Mouse (Mus musculus) brown adipose tissue, adult 24 weeks (tissue): ENCODE measurements around the gene Sec14l3. TPM values are rescaled to one million over a fixed set of nuclear protein-coding genes. Genes with fewer than 3 reads are reported as not detected.

Experiments used
- H3K27ac ChIP-seq: fragments of 200-500 bp; replicated peaks from 2 replicates; pipeline ENCODE4 v1.5.1; 2012; ENCODE audit warnings: low read depth, mild to moderate bottlenecking, low read length
- H3K4me1 ChIP-seq: fragments of 200-500 bp; 2 replicates; pipeline ENCODE4 v1.6.1; 2012; ENCODE audit warnings: low read length, mixed read lengths; ENCODE audit not compliant: control insufficient read depth, insufficient read depth, insufficient read length
- H3K4me3 ChIP-seq: fragments of 200-500 bp; 2 replicates; pipeline ENCODE4 v1.5.1; 2012; ENCODE audit warnings: low read depth, mild to moderate bottlenecking, low read length, moderate library complexity; ENCODE audit not compliant: insufficient read depth
- polyA plus RNA-seq: library from polyadenylated mRNA; stranded (reverse); fragments of >200 nt; gene quantifications from 2 replicates; pipeline ENCODE4 v1.2.4, GENCODE M21; 2012; ENCODE audit not compliant: missing spikeins, insufficient read depth, insufficient read length

Gene Sec14l3
- polyA plus RNA-seq, 1 experiment, result not detected

DNA sequence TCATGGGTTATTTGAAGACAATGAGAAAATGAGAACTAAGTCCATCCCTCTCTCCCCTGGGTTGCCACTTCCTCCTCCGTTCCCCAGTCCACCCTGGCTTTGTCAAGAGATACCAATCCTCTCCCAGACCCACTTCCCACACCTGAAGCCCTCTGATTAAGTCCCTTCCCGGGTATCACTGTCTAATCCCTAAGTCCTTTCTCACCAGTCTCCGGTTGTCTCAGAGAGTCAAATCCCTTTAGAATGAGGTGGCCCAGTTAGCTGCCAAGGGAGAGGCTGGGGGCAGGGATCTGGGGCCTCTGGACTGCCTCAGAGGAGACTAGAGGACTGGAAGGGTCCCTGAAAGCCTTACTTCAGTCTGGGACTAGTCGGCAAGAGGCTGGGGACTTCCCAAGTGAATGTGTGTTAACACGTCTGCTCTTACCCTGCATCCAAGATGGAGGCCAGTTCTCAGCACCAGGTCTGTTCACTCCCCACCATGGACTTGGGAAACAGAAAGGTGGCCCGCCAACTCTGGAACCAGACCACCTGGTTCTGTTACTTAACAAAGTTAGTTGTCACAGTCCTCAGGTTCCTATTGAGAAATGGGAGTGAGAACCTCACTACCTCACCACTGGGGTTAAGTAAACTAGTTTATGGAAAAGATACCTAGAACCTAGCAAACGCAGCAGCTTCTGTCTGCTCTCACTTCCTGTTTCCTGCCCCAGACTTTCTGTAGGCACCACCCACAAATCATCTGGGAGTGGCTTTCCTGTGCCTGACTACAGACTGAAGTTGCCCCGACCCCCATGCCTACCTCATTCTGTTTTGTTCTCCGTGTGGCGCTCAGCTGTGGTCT, 58.3 kb downstream of the Sec14l3 start, which contains the start of gene Sec14l2:
Sec14l2 (minus strand) TSS at position 674 of the 838 bp plus-strand sequence.
- Histone ChIP-seq H3K4me1 (0 out of 2 replicates have a peak, but pooled peaks cover 2% of the 10 kb centered on the region), H3K27ac (no peak within 1 kb of the TSS), H3K4me3 (no peak within 1 kb of the TSS)

GRCm38 (mm10) chr11:4123922-4124321, 59.3 kb downstream of the Sec14l3 start:
- H3K4me3 ChIP-seq, result no peak overlapping the region
- H3K27ac ChIP-seq, result no peak overlapping the region
- no peaks in the 10 kb centered on the region for H3K4me1 ChIP-seq

DNA sequence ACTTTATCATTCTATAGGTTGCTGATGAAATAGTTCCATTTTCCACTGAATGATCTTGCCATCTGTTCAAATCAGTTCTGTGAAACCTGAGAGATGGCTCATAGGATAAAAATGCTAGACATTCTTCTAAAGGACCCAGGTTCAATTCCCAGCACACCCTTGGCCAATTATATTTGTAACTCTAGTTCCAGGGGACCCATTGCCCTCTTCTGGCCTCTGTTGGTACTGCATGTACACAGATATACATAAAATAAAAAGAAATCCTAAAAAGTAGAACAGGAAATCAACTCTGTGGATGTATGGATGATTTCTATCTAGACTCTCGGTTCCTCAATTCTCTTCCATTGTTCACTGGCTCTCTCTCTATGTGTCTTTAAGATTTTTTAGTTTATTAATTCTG, 62.4 kb downstream of the Sec14l3 start:
- H3K4me1 ChIP-seq, result no peaks in the 10 kb centered on the region
- H3K27ac ChIP-seq, result no peak overlapping the region
- H3K4me3 ChIP-seq, result no peak overlapping the region

Other genes starting within 250 kb of the Sec14l3 start
- gene Osbp2, start 200.9 kb upstream of the Sec14l3 start, polyA plus RNA-seq, result 3.2 and 3.4 TPM in 2 replicates
- 1.0 and 2.1 TPM in 2 replicates for gene 4921536K21Rik, start 169.7 kb upstream of the Sec14l3 start, polyA plus RNA-seq
- gene Dusp18, start 169.6 kb upstream of the Sec14l3 start, polyA plus RNA-seq, result 1.0 and 4.8 TPM in 2 replicates
- gene Slc35e4, start 150.2 kb upstream of the Sec14l3 start, polyA plus RNA-seq, result 1.1 TPM in 2 replicates
- 48.4 and 63.5 TPM in 2 replicates for gene Tcn2, start 132.7 kb upstream of the Sec14l3 start, polyA plus RNA-seq
- gene Pes1, start 100.9 kb upstream of the Sec14l3 start, polyA plus RNA-seq, result 25.5 and 45.2 TPM in 2 replicates
- not detected in 2 replicates for gene 4930556J24Rik, start 88.1 kb upstream of the Sec14l3 start, polyA plus RNA-seq
- not detected in 2 replicates for gene Gal3st1, start 81.2 kb upstream of the Sec14l3 start, polyA plus RNA-seq
- 7.4 and 17.2 TPM in 2 replicates for gene Sec14l4, start 33.4 kb upstream of the Sec14l3 start, polyA plus RNA-seq
- 54.3 and 54.8 TPM in 2 replicates for gene Mtfp1, start 30.6 kb downstream of the Sec14l3 start, polyA plus RNA-seq
- gene Sec14l2, start 58.6 kb downstream of the Sec14l3 start, polyA plus RNA-seq, result 0.63 TPM in 1 of 2 replicates, not detected in the other
- gene Rnf215, start 70.4 kb downstream of the Sec14l3 start, polyA plus RNA-seq, result 5.9 and 8.4 TPM in 2 replicates
- 1.7 and 2.1 TPM in 2 replicates for gene Ccdc157, start 95.5 kb downstream of the Sec14l3 start, polyA plus RNA-seq
- gene Sf3a1, start 95.5 kb downstream of the Sec14l3 start, polyA plus RNA-seq, result 7.3 and 13.4 TPM in 2 replicates
- 2.4 and 2.9 TPM in 2 replicates for gene Tbc1d10a, start 121.9 kb downstream of the Sec14l3 start, polyA plus RNA-seq
- 2.4 and 3.4 TPM in 2 replicates for gene Castor1, start 153.4 kb downstream of the Sec14l3 start, polyA plus RNA-seq
- not detected in 2 replicates for gene Osm, start 171.6 kb downstream of the Sec14l3 start, polyA plus RNA-seq
- gene Lif, start 192.7 kb downstream of the Sec14l3 start, polyA plus RNA-seq, result 0.36 TPM in 1 of 2 replicates, not detected in the other